Mouse (Mus musculus): ENCODE measurements around the gene Fmnl2.

Fmnl2 gene

DNA sequence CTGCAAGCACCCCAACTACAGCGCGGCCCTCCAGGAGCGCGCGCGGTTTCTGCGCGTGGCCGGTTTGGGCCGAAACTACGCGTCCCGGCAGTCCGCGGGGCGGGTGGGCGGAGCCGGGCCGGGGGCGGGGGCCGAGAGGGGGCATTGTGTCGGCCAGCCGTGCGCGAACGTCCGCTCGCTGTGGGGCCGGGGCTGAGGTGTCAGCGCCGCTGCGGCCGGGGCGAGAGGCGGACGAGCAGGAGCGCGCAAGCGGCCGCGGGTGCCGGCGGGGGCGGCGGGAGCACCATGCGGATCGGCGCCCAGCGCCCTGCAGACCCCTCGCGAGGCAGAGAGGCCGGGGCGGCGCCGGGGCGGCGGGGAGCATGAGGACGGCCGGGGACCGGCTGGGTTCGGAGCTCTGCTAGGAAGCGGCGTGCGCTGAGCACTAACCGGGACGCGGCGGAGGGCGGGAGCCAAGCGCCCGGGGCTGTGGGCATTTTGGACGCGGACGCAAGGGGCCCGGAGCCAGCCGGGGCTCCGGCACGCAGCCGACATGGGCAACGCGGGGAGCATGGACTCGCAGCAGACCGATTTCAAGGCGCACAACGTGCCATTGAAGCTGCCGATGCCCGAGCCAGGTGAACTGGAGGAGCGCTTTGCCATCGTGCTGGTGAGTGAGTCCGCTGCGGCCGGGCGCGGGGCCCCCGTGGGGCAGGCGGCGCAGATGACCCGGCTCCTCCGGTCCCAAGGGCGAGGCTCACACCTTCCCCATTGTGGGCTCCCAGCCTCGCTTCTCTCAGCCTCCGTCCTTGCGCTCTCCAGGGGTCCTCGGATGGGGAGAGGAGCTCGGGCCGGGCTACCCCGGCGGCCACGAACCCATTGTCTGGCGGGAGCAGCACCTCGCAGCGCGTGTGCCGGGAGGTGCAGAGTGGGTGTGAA lies at the start of gene Fmnl2:
Gene Fmnl2, plus strand, starts transcription at position 250 of the 918 bp plus-strand sequence.
- DNase-seq (ENCODE audit: low spot score in 2 of 2): peak; percentile 78 to 82

DNA sequence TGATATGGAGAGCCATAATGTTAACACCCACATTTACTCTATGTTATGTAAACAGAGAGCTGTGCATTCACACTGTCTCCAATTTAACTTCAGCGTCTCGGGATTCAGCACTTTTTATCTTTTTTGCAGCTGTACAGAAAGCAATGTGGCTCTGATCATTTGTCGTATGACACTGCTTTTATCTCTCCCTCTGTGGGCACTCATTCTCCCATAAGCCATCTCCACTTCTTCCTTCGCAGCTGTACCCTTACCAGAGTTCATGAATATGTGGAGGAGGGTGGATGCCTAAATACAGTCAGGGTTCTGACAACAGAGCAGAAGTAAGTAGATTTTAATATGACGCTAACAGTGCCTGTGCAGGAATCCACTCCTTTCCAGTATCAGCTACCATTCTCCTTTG lies 47.7 kb upstream of the Fmnl2 start:
- DNase-seq (ENCODE audit: low spot score in 2 of 2): no peak

DNA sequence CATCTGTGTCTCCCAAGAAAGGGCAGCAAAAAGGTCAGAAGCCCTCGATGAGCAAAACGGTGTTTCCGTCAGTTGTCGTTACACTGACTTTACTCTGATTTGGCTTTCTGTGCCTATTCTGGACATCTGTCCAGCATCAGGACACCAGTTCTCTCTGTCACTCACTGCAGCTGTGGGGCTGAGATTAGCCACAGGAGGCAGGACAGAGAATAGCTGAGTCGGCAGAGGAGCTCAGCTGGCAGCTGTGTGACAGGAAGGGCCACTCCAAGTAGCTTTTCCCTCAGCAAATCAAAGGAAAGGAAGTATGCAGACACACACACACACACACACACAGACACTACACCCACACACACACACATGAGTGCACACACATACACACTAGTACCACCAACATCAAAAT lies 46.0 kb upstream of the Fmnl2 start:
- DNase-seq (ENCODE audit: low spot score in 2 of 2): no peak

DNA sequence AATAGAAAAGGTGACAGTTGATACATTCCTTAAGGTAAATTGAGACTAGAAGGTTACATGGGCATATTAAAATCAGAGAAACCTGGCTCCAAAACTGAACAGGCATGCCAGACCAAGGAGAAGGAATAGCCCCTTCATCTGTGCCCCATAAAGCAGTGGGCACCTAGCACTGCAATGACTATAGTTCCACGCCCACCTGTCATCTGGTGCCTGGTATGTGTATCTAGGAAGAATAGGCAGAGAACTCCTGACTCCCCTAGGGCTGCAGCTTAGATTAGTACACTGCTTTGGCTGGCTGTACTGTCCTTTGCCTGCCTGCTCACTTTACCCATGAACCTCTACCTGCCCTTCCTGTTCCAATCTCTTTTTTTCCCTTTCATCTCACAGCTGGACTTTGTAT lies 40.3 kb upstream of the Fmnl2 start:
- no peak for DNase-seq (ENCODE audit: low spot score in 2 of 2)

DNA sequence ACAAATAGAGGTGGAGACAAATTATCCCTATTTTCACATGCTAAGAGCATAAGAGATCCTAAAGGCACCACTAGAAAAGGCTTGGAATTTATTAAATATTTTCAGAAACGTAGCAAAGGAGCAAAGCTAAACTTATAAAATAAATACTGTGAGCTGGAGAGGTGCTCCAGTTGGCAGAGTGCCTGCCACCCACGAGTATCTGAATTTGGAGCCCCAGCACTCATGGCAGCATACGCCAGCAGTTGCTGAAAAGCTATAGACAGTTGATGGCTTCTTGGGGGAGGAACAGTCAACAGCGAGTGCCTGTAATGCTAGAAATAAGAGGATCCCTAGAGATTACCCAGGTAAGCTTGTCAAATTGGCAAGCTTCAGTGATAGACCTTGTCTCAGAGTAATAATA lies 38.7 kb upstream of the Fmnl2 start:
- no peak for DNase-seq (ENCODE audit: low spot score in 2 of 2)

DNA sequence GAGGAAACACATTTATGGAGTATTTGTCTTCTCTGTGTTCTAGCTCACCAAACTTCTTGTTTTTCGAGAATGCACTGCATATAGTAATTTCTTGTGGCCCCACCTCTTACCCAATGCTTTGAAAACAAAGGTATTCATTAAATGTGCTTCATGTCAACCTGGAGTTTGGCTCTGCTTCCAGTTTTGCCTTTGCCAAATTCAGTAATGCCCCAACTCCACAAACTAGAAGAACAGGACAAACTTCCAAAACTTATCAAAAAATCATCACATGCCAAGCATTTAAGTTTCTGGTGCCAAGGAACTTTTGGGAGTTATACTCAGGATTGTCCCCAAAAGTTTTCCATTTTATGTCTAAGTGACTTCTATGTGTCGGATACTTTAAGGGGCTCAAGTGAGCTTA lies 35.4 kb upstream of the Fmnl2 start:
- DNase-seq (ENCODE audit: low spot score in 2 of 2): no peak

DNA sequence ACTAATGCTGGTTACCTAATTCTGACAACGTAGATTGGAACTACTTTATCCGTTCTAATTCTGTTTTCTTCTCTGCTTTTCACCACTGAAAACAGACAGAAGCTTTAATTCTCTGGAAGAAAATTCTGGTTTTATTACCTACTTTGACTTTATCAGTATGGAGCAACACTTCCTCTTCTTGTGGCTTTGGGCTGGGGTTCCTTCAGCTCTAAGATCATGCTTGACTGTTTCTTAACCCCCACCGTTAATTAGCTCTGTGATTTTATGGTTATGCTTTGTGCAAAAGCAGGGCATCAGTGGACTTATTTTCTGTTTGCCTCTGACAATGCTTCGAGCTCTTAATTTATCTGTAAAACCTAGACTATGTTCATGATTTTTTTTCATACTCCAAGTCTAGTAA lies 29.6 kb upstream of the Fmnl2 start:
- DNase-seq (ENCODE audit: low spot score in 2 of 2): no peak

DNA sequence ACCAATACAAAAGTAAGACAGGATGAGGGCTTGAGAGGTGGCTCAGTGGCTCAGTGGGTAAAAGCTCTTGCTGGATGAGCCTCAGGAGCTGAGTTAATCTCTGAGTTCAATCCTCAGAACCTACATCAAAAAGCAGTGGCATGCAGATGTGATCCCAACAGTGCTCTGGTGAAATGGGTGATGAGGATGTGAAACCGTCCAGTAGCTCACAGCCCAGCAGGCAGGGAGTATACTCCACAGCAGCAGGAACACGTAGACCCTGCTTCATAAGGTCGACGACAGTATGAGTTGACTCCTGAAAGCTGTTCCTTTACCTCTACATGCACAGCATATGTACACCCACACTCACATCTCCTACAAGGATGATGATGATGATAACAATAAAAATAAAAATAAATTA lies 27.1 kb upstream of the Fmnl2 start:
- DNase-seq (ENCODE audit: low spot score in 2 of 2): no peak

DNA sequence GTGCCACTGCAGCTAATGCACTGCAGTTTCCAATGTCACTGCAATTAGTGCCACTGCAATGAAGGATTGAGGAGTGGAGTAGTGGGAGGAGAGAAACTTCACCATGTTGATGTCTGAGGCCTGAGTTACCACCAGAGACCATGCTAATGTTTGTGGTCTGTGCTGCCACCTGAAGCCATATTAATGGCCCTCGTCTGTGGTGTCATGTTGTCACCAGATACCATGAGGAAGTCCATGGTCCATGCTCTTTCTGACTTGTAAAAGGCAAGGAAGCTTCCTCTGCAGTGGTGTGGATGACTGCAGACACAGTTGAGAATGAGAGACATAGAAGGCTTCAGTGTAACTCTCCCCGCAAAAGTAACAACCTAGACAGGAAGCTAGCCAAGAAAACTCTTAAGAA lies 26.1 kb upstream of the Fmnl2 start:
- no peak for DNase-seq (ENCODE audit: low spot score in 2 of 2)

DNA sequence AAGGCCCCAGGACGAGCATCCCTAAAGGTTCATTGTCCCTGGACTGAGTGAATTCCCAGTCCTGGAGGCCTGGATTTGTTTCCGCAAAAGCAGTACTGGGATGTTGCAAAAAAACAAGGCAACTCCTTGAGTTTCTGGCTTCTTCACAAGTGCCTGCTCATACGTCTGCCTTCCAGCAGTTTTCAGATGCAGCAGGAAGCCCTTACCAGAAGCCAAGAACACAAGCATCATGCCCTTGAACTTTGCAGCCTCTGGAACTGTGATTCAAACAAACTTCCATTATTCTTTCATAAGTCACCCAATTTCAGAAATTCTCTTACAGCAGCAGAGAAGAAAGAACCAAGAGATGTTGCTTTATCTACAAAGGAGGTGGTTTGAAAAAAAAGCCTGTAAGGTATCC lies 21.9 kb upstream of the Fmnl2 start:
- DNase-seq (ENCODE audit: low spot score in 2 of 2): no peak

DNA sequence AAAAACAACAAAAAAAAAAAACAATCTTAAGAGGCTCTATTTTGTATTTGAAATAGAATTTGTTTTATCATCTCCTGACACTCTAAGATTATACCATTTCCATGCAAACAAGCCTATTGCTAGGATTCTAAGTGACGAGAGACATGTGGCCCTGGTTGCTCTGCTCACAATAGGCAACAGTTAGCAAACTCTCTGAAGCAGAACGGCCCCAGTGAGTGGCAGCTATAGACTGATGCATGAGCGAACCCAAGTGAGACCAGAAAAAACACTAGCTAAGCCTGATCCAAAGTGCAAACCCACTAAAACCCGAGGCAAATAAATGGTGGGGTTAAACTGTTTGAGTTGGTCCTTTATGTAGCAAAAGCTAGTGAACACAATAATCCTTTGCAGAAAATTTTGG lies 18.6 kb upstream of the Fmnl2 start:
- no peak for DNase-seq (ENCODE audit: low spot score in 2 of 2)

DNA sequence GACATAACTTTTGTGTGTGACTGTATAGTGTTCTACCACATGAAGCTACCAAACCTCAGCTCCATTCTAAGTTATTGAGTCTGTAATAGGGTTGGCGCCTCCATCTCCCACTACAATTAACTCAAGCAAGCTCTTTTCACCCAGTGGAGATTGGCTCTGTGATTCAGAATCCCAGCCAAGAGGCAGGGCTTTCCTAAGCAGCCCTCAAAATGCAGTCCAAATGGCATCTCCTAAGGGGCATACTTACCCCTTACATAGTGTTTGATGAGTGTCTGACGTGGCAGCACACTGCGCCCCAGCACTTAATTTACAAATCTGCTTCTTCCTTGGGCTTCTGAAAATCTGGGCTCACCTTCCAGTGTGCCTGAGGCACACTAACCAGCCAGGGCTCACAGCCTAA lies 17.8 kb upstream of the Fmnl2 start:
- DNase-seq (ENCODE audit: low spot score in 2 of 2): no peak

DNA sequence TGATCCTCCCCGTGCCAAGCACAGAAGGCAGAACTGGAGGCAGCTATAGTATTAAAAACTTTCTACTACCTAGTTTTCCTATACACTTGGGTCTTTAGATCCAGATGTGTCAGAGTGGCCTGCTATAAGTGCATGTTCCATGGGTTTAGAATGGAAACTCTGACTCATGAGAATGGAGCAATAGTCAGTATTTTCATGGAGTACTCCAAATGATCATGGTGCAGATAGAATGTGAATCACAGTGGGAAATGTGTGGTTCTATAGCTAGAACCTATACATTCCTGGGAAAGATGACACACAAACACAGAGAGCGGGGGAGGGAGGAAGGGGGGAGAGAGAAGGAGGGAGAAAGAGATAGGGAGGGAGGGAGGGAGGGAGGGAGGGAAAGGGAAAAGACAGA lies 13.8 kb upstream of the Fmnl2 start:
- no peak for DNase-seq (ENCODE audit: low spot score in 2 of 2)

DNA sequence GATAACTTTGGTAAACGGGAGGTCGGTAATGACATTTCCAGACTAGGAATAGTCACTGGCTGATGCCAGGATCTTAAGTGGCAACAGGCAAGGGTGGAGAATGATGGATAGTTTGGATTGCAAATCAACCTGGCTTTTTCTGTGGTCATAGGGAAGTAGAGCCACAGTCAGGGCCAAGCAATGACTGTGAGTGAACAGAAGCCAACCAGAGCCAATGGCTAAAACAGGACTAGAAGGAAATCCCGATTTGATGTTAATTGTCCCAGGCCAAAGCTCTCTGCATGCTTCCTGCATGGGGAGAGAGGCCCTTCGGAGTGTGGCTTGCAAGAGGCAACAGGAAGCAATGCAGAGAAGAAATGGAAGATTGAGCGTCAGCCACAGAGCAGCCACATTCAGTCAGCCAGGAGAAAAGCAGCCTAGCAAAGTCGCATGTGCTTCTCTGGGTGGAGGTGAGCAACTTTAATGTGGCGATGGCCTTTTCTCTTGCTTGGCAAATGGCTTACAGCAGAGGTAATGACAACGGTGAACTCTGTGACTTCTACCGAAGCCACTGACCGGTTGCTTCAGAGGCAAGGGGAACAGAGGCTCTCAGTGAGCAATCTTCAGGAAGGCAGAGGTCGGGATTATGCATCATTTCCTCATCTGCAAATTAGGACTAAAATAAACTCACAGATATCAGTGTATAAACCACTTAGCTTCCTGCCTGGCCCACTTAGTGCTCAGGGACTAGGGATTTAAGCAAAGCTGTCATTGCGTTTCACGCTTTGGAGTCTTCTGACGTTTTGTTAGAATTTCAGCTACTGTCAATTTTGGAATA lies 12.5 kb upstream of the Fmnl2 start:
- no peak for DNase-seq (ENCODE audit: low spot score in 2 of 2)

DNA sequence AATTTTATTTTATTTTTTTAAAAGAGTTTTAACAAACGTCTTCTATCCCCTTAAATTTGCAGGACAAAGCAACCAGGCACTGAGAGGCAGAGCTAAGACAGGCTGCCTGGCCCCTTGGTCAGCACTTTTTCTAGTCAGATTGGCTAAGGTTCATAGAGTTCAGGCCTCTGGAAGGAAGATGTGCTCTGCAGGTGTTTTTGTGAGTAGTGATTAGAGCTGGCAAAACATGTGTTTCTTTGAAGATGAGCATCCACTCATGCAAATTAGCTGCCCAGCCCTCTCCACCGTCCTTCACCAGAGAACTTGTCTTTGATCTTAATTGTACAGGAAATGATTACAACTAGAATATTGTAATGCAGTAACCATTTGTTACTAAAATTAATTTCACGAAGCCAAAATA lies 11.2 kb upstream of the Fmnl2 start:
- DNase-seq (ENCODE audit: low spot score in 2 of 2): no peak

DNA sequence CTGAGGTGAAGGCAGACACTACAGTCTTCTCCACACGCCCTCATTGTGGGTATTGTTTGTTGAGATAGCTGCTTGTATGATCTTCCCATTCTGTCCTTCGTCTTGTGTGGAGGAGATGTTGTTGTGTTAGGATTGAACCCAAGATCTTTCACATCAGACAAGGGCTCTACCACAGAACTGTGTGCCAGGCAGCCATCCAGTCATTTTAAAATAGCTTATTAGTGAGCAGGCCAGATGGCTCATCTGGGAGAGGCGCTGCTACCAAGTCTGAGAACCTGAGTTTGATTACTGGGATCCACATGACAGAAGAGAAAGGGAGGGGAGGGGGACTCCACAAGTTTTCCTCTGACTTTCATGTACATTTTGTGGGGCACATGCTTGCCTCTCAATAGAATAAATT lies 8.6 kb upstream of the Fmnl2 start:
- no peak for DNase-seq (ENCODE audit: low spot score in 2 of 2)

DNA sequence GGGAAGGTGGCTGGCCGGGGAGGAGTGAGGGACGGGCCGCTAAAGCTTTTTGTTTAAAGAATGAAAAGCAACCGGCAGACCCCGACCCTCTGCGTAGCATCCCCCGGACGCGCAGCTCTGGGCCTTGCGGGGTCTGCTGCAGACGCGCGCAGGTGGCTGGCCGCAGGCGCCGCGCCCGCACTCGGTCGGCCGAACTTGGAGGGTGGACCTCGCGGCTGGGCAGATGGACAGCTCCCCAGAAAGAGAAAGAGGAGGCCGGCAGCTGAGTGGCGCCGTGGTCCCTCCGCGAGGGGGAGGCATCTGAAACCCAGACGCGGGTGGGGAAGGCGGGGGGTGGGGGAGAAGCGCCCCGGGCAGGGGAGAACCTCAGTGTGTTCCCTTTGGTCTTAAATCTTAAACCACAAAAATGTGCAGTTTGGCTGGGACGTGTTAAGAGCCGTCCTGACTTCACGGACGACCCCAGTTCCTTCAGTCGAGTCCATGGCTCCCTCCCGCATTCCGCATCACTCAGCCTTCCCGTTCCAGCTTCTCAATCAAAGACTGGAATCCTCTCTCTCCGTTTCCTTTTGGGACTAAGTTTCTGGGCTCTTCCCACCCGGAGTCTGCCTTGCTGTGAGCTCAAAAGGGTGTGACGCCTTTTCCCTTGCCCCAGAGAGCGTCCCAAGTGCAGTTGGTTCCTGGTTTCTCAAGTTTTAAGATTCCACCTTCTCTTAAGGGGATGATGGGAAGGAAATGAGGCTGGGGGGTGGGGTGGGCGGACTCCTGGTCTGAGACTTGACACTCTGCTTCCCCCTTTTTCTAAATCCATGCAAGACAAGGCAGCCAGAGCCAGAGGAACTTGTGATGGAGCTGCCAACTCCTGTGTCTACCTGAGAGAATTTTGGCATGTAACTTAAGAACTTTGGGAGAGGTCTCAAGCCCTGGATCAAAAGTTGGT lies 1.1 kb downstream of the Fmnl2 start:
- DNase-seq (ENCODE audit: low spot score in 2 of 2): peak; percentile 56 to 66

DNA sequence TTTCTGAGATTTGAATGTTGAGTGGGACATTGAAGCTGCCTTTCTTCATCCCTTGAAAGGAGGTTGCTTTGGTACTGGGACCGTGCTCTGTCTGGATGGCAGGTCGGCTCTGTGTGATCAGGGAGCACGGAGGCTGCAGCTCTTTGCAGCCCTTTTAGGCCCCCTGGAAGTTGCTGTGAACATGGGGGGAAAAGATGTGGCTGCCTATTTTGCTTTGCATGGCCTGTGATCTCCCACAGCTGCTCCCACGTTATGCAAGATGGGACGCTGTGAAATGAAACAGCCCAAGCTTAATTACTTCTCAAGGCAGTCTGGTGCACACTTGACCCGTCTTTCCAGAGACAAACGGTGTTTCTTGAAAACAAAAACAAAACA lies 1.8 kb downstream of the Fmnl2 start:
- DNase-seq (ENCODE audit: low spot score in 2 of 2): no peak

DNA sequence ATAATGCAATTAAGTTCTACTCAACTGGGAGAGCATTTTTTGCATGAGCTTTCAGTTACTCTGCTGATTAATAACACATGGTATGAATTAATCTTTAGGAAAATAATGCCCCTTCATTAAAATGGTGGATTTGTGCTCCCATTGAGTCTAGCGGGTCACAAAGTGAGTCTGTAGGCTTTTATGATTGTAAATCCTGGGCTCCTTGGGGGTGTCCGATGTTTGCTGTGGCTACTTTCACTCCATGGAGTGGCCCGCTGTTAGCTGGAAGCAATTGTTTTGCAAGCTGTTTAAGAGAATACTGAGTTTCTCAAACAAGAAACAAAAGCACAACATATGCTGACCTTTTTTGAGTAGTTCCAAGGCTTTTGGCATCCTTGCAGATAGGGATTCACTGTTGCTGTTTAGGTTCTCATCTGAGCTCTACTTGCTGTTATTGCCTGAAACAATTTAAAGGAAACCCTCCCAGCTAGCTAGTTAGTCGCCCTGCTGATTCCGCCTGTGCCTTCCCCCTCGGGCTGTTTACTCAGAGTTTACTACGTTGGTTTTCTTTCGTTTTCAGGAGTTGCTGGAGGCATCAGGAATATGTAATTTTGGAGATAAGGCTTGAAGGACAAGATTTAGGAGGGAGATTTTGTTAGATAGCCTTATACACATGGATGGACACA lies 2.6 kb downstream of the Fmnl2 start:
- DNase-seq (ENCODE audit: low spot score in 2 of 2): no peak

DNA sequence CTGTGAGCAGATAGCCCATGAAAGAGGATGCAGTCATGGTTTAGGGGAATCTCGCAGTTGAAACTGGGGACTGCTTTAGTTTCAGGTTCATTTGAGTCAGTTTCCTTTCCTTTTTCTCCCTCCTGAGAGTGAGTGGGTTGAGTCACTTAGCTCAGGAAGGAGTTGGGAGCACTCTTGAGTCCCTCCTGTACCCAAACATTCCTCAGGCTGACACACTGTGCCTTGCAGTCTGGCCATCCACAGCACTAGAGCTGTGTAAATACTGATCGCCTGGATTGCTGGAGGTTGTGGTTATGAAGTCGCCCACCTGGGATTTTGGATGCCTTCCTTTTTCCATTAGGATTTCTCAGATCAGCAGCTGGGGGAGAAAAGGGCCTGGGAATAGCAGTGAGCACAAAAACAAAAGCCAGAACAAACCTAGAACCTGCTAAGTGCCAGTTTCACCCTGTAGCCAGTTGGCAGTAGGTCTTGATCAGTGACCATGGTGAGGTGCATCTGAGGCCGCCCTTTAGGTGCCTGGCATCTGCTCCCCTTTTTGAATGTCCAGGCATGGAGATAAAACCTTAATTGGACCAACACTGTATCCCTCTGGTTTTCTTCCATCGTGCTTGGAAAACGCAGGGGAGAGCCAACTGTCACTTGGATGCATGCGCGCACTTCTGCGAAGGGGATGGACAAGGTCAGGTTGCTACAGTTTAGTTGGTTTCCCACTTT lies 4.5 kb downstream of the Fmnl2 start:
- no peak for DNase-seq (ENCODE audit: low spot score in 2 of 2)

DNA sequence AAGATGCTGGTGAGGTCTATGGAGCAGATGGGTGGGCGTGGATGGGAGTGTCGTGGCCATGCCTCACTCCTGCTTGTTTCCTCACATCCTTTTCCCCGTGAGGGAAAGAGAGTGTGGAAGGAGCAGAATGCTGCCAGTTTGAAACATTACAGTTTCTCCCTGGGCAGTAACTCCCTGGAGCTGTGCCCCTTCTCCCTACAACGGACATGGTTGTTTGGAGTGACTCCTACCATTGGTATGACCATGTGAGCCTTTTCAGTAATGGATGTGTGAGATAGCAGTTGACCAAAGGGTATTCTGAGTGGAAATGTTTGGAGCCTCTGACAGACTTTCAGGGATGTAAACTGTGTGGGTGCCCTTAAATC lies 5.1 kb downstream of the Fmnl2 start:
- DNase-seq (ENCODE audit: low spot score in 2 of 2): no peak

All from urinary bladder, postnatal 4 days (tissue).